Mouse (Mus musculus) forebrain, embryonic 16.5 days (tissue): ENCODE data around the gene Zfp385a. TPM values are rescaled to one million over a fixed set of nuclear protein-coding genes. Genes with fewer than 3 reads are reported as not detected.

Source experiments
- microRNA counts: library from miRNA; unstranded; fragments of <30 nt; microRNA quantifications from one replicate; lab custom pipeline; 2016
- microRNA-seq: library from miRNA; unstranded; fragments of <30 nt; microRNA quantifications from one replicate; pipeline ENCODE4, GENCODE M21; 2017
- polyA plus RNA-seq: library from polyadenylated mRNA; unstranded; fragments of >200 nt; fragmentation: Nextera tagmentation; extraction: Ambion mirVana; gene quantifications from 2 replicates; pipeline ENCODE4 v1.2.1, GENCODE M21; 2015

The Zfp385a gene
- polyA plus RNA-seq, 1 experiment from 2014 or later: 12.2 TPM

MicroRNAs within 50 kb of the gene (microRNA counts, 519-probe panel; counts per million panel counts)
- microRNA mmu-miR-148b (lab: Ali Mortazavi, UCI): 3,086 counts per million, percentile 78 among the panel's probes with 10 or more counts

Small RNA genes lying within 50 kb of the gene (microRNA-seq; reads per million reads assigned to microRNA genes)
- gene Mir148b: 193 reads per million, percentile 62 among the genes with 10 or more reads in this experiment
- gene Mir6963: not detected

Other genes starting within 250 kb of the Zfp385a start
- gene Smug1, start 173.0 kb downstream of the Zfp385a start, polyA plus RNA-seq: 28.0 and 29.2 TPM in 2 replicates
- gene Cbx5, start 100.3 kb downstream of the Zfp385a start, polyA plus RNA-seq: 132 and 139 TPM in 2 replicates
- gene Hnrnpa1, start 99.7 kb downstream of the Zfp385a start, polyA plus RNA-seq: 935 and 1,030 TPM in 2 replicates
- gene Nfe2, start 81.7 kb downstream of the Zfp385a start, polyA plus RNA-seq: 0.30 and 0.39 TPM in 2 replicates
- 221 TPM in 2 replicates for gene Copz1, start 67.4 kb downstream of the Zfp385a start, polyA plus RNA-seq
- gene Gpr84, start 29.5 kb downstream of the Zfp385a start, polyA plus RNA-seq: 0.24 and 0.73 TPM in 2 replicates
- gene Itga5, start 26.7 kb upstream of the Zfp385a start, polyA plus RNA-seq: 6.7 and 7.9 TPM in 2 replicates
- not detected in 2 replicates for gene Gtsf1, start 90.4 kb upstream of the Zfp385a start, polyA plus RNA-seq
- gene Gtsf2, start 108.4 kb upstream of the Zfp385a start, polyA plus RNA-seq: not detected in 2 replicates
- gene Nckap1l, start 113.7 kb upstream of the Zfp385a start, polyA plus RNA-seq: 1.6 and 1.7 TPM in 2 replicates
- 71.0 and 77.1 TPM in 2 replicates for gene Pde1b, start 162.9 kb upstream of the Zfp385a start, polyA plus RNA-seq
- gene Ppp1r1a, start 197.9 kb upstream of the Zfp385a start, polyA plus RNA-seq: 89.0 and 108 TPM in 2 replicates
- not detected in 2 replicates for gene Glycam1, start 225.0 kb upstream of the Zfp385a start, polyA plus RNA-seq